24 mouse cellular contexts compared by ENCODE assay signal in genomic region chr4:149123432-149123831, GRCm38 (mm10). TPM values are rescaled to one million over a fixed set of nuclear protein-coding genes. Genes with fewer than 3 reads are reported as not detected.
DNase-seq lines count a peak whose midpoint lies in the region; ATAC-seq lines count a peak whose summit lies in the region.
"Had no signal": no experiment of that assay in that cellular context is flagged by ENCODE, and none has a peak within 500 bp of the region (broad histone marks: within the 10 kb centered on the region; RNA-seq: fewer than 3 reads in every experiment).

No protein-coding gene starts in this region.

- WGBS in liver, embryonic 11.5 days: 66% methylated on average over 5 of the region's 5 CpGs
- 58% methylated on average over 5 of the region's 5 CpGs for WGBS in liver, embryonic 12.5 days (ENCODE audit: insufficient replicate concordance)
- 47% methylated on average over 5 of the region's 5 CpGs for WGBS in intestine, embryonic 15.5 days
- WGBS in stomach, embryonic 16.5 days: 50% methylated on average over 5 of the region's 5 CpGs
- 71% methylated on average over 5 of the region's 5 CpGs for WGBS in hindbrain, embryonic 11.5 days

- H3K9ac ChIP-seq in liver, embryonic 11.5 days (ENCODE audit: low read depth, low read length): 0 out of 2 replicates have a peak overlapping the region, but pooled peaks have one; percentile 15
- H3K9ac ChIP-seq in liver, embryonic 12.5 days: no peak overlapping the region
- no peak overlapping the region for H3K9ac ChIP-seq in intestine, embryonic 15.5 days
- H3K9ac ChIP-seq in stomach, embryonic 16.5 days (ENCODE audit: low read length): no peak overlapping the region
- H3K9ac ChIP-seq in hindbrain, embryonic 11.5 days (ENCODE audit: low read depth, low read length): no peak overlapping the region
- H3K9ac ChIP-seq: embryonic facial prominence, embryonic 13.5 days; forebrain, embryonic 12.5 days; forebrain, postnatal 0 days; heart, embryonic 15.5 days; hindbrain, embryonic 15.5 days had no signal

- no peak overlapping the region for H3K4me3 ChIP-seq in liver, embryonic 11.5 days (ENCODE audit: low read depth, low read length)
- H3K4me3 ChIP-seq in liver, embryonic 12.5 days: no peak overlapping the region
- no peak overlapping the region for H3K4me3 ChIP-seq in intestine, embryonic 15.5 days (replicated peaks)
- no peak overlapping the region for H3K4me3 ChIP-seq in stomach, embryonic 16.5 days (replicated peaks; ENCODE audit: low read length)
- no peak overlapping the region for H3K4me3 ChIP-seq in hindbrain, embryonic 11.5 days (ENCODE audit: low read depth, low read length)
- H3K4me3 ChIP-seq: embryonic facial prominence, embryonic 13.5 days; forebrain, embryonic 12.5 days; heart, adult 2 months; heart, embryonic 15.5 days; hindbrain, embryonic 15.5 days had no signal

- H3K4me2 ChIP-seq in liver, embryonic 11.5 days: no peak overlapping the region
- no peak overlapping the region for H3K4me2 ChIP-seq in liver, embryonic 12.5 days
- no peak overlapping the region for H3K4me2 ChIP-seq in intestine, embryonic 15.5 days (replicated peaks)
- H3K4me2 ChIP-seq in stomach, embryonic 16.5 days (ENCODE audit: low read depth, low read length): no peak overlapping the region
- no peak overlapping the region for H3K4me2 ChIP-seq in hindbrain, embryonic 11.5 days (replicated peaks; ENCODE audit: low read depth, low read length)
- H3K4me2 ChIP-seq: embryonic facial prominence, embryonic 13.5 days; forebrain, embryonic 12.5 days; heart, embryonic 11.5 days; heart, embryonic 15.5 days; hindbrain, embryonic 15.5 days had no signal

- no peak for ATAC-seq in liver, embryonic 11.5 days (replicated peaks; ENCODE audit: low FRiP score)
- no peak for ATAC-seq in liver, embryonic 12.5 days
- peak; percentile 81 for ATAC-seq in intestine, embryonic 15.5 days
- ATAC-seq in stomach, embryonic 16.5 days (ENCODE audit: insufficient read depth, low FRiP score): peak; percentile 57; the same call in 1 of the 2 replicates
- no peak for ATAC-seq in hindbrain, embryonic 11.5 days (ENCODE audit: low FRiP score)
- ATAC-seq: forebrain, postnatal 0 days had no signal

- no peak overlapping the region for H3K27ac ChIP-seq in liver, embryonic 11.5 days (ENCODE audit: low read depth, low read length)
- no peak overlapping the region for H3K27ac ChIP-seq in liver, embryonic 12.5 days
- H3K27ac ChIP-seq in intestine, embryonic 15.5 days: no peak overlapping the region
- no peak overlapping the region for H3K27ac ChIP-seq in stomach, embryonic 16.5 days (ENCODE audit: low read length)
- H3K27ac ChIP-seq in hindbrain, embryonic 11.5 days (ENCODE audit: low read depth, low read length): no peak overlapping the region
- H3K27ac ChIP-seq: embryonic facial prominence, embryonic 13.5 days; forebrain, embryonic 12.5 days; heart, adult 2 months; heart, embryonic 15.5 days; hindbrain, embryonic 15.5 days had no signal

- no peaks in the 10 kb centered on the region for H3K36me3 ChIP-seq in liver, embryonic 11.5 days (ENCODE audit: control insufficient read depth, insufficient read depth, low read length)
- H3K36me3 ChIP-seq in liver, embryonic 12.5 days: peaks cover 22% of the 10 kb centered on the region
- H3K36me3 ChIP-seq in intestine, embryonic 15.5 days: no peaks in the 10 kb centered on the region; the same call in 1 of the 2 replicates
- no peaks in the 10 kb centered on the region for H3K36me3 ChIP-seq in stomach, embryonic 16.5 days (ENCODE audit: control insufficient read depth, insufficient read depth, low read length)
- H3K36me3 ChIP-seq in hindbrain, embryonic 11.5 days (ENCODE audit: control insufficient read depth, insufficient read depth, low read length): no peaks in the 10 kb centered on the region

- no peak for DNase-seq in liver, embryonic 11.5 days (ENCODE audit: low spot score)
- DNase-seq in R1 (ENCODE audit: low read depth, low spot score): peak; percentile 88
- no peak for DNase-seq in layer of hippocampus, postnatal 10 days (ENCODE audit: low spot score in 2 of 2)
- no peak for DNase-seq in adrenal gland, adult 18-20 months (ENCODE audit: low spot score in 2 of 2)
- DNase-seq in hindbrain, embryonic 11.5 days (ENCODE audit: low spot score): no peak
- DNase-seq: adrenal gland, postnatal 14 days; B cell, adult 2 months; cerebellum, adult 11-12 months; cerebellum, adult 9-10 months; cerebellum, postnatal 25 days; forebrain, postnatal 0 days; gastrocnemius, postnatal 14 days; heart, adult 2 months; heart, postnatal 14 days had no signal

- H3K27me3 ChIP-seq in liver, embryonic 11.5 days (replicated peaks; ENCODE audit: control insufficient read depth, insufficient read depth, low read length): no peaks in the 10 kb centered on the region
- no peaks in the 10 kb centered on the region for H3K27me3 ChIP-seq in liver, embryonic 12.5 days (replicated peaks)
- H3K27me3 ChIP-seq in intestine, embryonic 15.5 days (replicated peaks): no peaks in the 10 kb centered on the region
- H3K27me3 ChIP-seq in stomach, embryonic 16.5 days (ENCODE audit: control insufficient read depth, insufficient read depth, low read length): no peaks in the 10 kb centered on the region
- H3K27me3 ChIP-seq in hindbrain, embryonic 11.5 days (ENCODE audit: control insufficient read depth, insufficient read depth, low read length): no peaks in the 10 kb centered on the region
- H3K27me3 ChIP-seq: embryonic facial prominence, embryonic 13.5 days; forebrain, embryonic 12.5 days; heart, embryonic 15.5 days; hindbrain, embryonic 15.5 days had no signal

- H3K9me3 ChIP-seq in liver, embryonic 11.5 days (ENCODE audit: control insufficient read depth, low read length): no peaks in the 10 kb centered on the region
- no peaks in the 10 kb centered on the region for H3K9me3 ChIP-seq in liver, embryonic 12.5 days (replicated peaks)
- no peaks in the 10 kb centered on the region for H3K9me3 ChIP-seq in intestine, embryonic 15.5 days
- no peaks in the 10 kb centered on the region for H3K9me3 ChIP-seq in stomach, embryonic 16.5 days (replicated peaks; ENCODE audit: control insufficient read depth, low read length)
- H3K9me3 ChIP-seq in hindbrain, embryonic 11.5 days (ENCODE audit: control insufficient read depth, low read length): no peaks in the 10 kb centered on the region
- H3K9me3 ChIP-seq: embryonic facial prominence, embryonic 13.5 days; forebrain, embryonic 12.5 days; heart, embryonic 15.5 days; hindbrain, embryonic 15.5 days had no signal

- H3K4me1 ChIP-seq in liver, embryonic 11.5 days (replicated peaks; ENCODE audit: control insufficient read depth, insufficient read depth, low read length): peaks cover 5% of the 10 kb centered on the region
- H3K4me1 ChIP-seq in liver, embryonic 12.5 days: peaks cover 43% of the 10 kb centered on the region
- H3K4me1 ChIP-seq in intestine, embryonic 15.5 days (replicated peaks): 0 out of 2 replicates have a peak, but pooled peaks cover 6% of the 10 kb centered on the region
- no peaks in the 10 kb centered on the region for H3K4me1 ChIP-seq in stomach, embryonic 16.5 days (ENCODE audit: control insufficient read depth, insufficient read depth, low read length)
- H3K4me1 ChIP-seq in hindbrain, embryonic 11.5 days (replicated peaks; ENCODE audit: control insufficient read depth, insufficient read depth, low read length): no peaks in the 10 kb centered on the region
- H3K4me1 ChIP-seq: hindbrain, embryonic 15.5 days had no signal

RNA-seq across cellular contexts. Expression of gene Cort, which starts 3.1 kb away (rescaled TPM):
- polyA plus RNA-seq in liver, embryonic 11.5 days (2014; fragmentation: Nextera tagmentation; extraction: Ambion mirVana): 0.26 and 0.38 TPM in 2 replicates
- 0.35 TPM in 1 of 2 replicates, not detected in the other for polyA plus RNA-seq in liver, embryonic 12.5 days (2016; fragmentation: Nextera tagmentation; extraction: Ambion mirVana)
- not detected in 2 replicates for polyA plus RNA-seq in intestine, embryonic 15.5 days (2015; fragmentation: Nextera tagmentation; extraction: Ambion mirVana)
- not detected in 2 replicates for polyA plus RNA-seq in stomach, embryonic 16.5 days (2015; fragmentation: Nextera tagmentation; extraction: Ambion mirVana)
- total RNA-seq in layer of hippocampus, postnatal 10 days (2021): 10 to 100 TPM; 17.8 to 22.2 TPM
- 1 to 10 TPM in 1 of 2 experiments, under 1 TPM in 1; 0.80 to 1.5 TPM for total RNA-seq in adrenal gland, adult 18-20 months (2021)
- 0.36 and 0.54 TPM in 2 replicates for polyA plus RNA-seq in hindbrain, embryonic 11.5 days (2014; fragmentation: Nextera tagmentation; extraction: Ambion mirVana)
- total RNA-seq: hematopoietic stem cell, adult 5-6 weeks had no signal
- polyA plus RNA-seq: gonadal fat pad, adult 2 months; heart, adult 2 months had no signal

RNA-seq across cellular contexts. Expression of gene Cenps, which starts 14.0 kb away (rescaled TPM):
- polyA plus RNA-seq in liver, embryonic 11.5 days (2014; fragmentation: Nextera tagmentation; extraction: Ambion mirVana): 37.0 and 37.1 TPM in 2 replicates
- 23.2 and 25.9 TPM in 2 replicates for polyA plus RNA-seq in liver, embryonic 12.5 days (2016; fragmentation: Nextera tagmentation; extraction: Ambion mirVana)
- polyA plus RNA-seq in intestine, embryonic 15.5 days (2015; fragmentation: Nextera tagmentation; extraction: Ambion mirVana): 21.0 and 23.8 TPM in 2 replicates
- polyA plus RNA-seq in stomach, embryonic 16.5 days (2015; fragmentation: Nextera tagmentation; extraction: Ambion mirVana): 22.3 and 24.5 TPM in 2 replicates
- total RNA-seq in layer of hippocampus, postnatal 10 days (2021): 10 to 100 TPM; 23.8 to 28.4 TPM
- total RNA-seq in adrenal gland, adult 18-20 months (2021): 10 to 100 TPM in 1 of 2 experiments, 1 to 10 TPM in 1; 9.9 to 10.2 TPM
- 44.7 and 49.1 TPM in 2 replicates for polyA plus RNA-seq in hindbrain, embryonic 11.5 days (2014; fragmentation: Nextera tagmentation; extraction: Ambion mirVana)

RNA-seq across cellular contexts. Expression of gene Dffa, which starts 19.5 kb away (rescaled TPM):
- 37.4 and 37.7 TPM in 2 replicates for polyA plus RNA-seq in liver, embryonic 11.5 days (2014; fragmentation: Nextera tagmentation; extraction: Ambion mirVana)
- 24.4 and 25.3 TPM in 2 replicates for polyA plus RNA-seq in liver, embryonic 12.5 days (2016; fragmentation: Nextera tagmentation; extraction: Ambion mirVana)
- 44.9 and 48.3 TPM in 2 replicates for polyA plus RNA-seq in intestine, embryonic 15.5 days (2015; fragmentation: Nextera tagmentation; extraction: Ambion mirVana)
- polyA plus RNA-seq in stomach, embryonic 16.5 days (2015; fragmentation: Nextera tagmentation; extraction: Ambion mirVana): 32.3 and 35.8 TPM in 2 replicates
- total RNA-seq in layer of hippocampus, postnatal 10 days (2021): 10 to 100 TPM; 42.4 to 47.3 TPM
- 10 to 100 TPM; 22.1 to 23.5 TPM for total RNA-seq in adrenal gland, adult 18-20 months (2021)
- polyA plus RNA-seq in hindbrain, embryonic 11.5 days (2014; fragmentation: Nextera tagmentation; extraction: Ambion mirVana): 29.0 and 30.9 TPM in 2 replicates

RNA-seq across cellular contexts. Expression of gene Pex14, which starts 23.8 kb away (rescaled TPM):
- 45.2 and 46.8 TPM in 2 replicates for polyA plus RNA-seq in liver, embryonic 11.5 days (2014; fragmentation: Nextera tagmentation; extraction: Ambion mirVana)
- 31.8 and 34.7 TPM in 2 replicates for polyA plus RNA-seq in liver, embryonic 12.5 days (2016; fragmentation: Nextera tagmentation; extraction: Ambion mirVana)
- polyA plus RNA-seq in intestine, embryonic 15.5 days (2015; fragmentation: Nextera tagmentation; extraction: Ambion mirVana): 52.1 and 54.8 TPM in 2 replicates
- polyA plus RNA-seq in stomach, embryonic 16.5 days (2015; fragmentation: Nextera tagmentation; extraction: Ambion mirVana): 49.8 and 51.2 TPM in 2 replicates
- 10 to 100 TPM; 32.2 to 33.2 TPM for total RNA-seq in layer of hippocampus, postnatal 10 days (2021)
- total RNA-seq in adrenal gland, adult 18-20 months (2021): 10 to 100 TPM; 64.7 to 66.8 TPM
- polyA plus RNA-seq in hindbrain, embryonic 11.5 days (2014; fragmentation: Nextera tagmentation; extraction: Ambion mirVana): 29.9 and 33.5 TPM in 2 replicates

RNA-seq across cellular contexts. Expression of gene Pgd, which starts 43.1 kb away (rescaled TPM):
- 49.9 and 57.3 TPM in 2 replicates for polyA plus RNA-seq in liver, embryonic 11.5 days (2014; fragmentation: Nextera tagmentation; extraction: Ambion mirVana)
- 88.5 and 91.3 TPM in 2 replicates for polyA plus RNA-seq in liver, embryonic 12.5 days (2016; fragmentation: Nextera tagmentation; extraction: Ambion mirVana)
- polyA plus RNA-seq in intestine, embryonic 15.5 days (2015; fragmentation: Nextera tagmentation; extraction: Ambion mirVana): 195 and 210 TPM in 2 replicates
- 206 and 241 TPM in 2 replicates for polyA plus RNA-seq in stomach, embryonic 16.5 days (2015; fragmentation: Nextera tagmentation; extraction: Ambion mirVana)
- total RNA-seq in layer of hippocampus, postnatal 10 days (2021): 10 to 100 TPM; 52.0 to 52.1 TPM
- 100 to 1,000 TPM; 330 to 533 TPM for total RNA-seq in adrenal gland, adult 18-20 months (2021)
- polyA plus RNA-seq in hindbrain, embryonic 11.5 days (2014; fragmentation: Nextera tagmentation; extraction: Ambion mirVana): 45.5 and 49.4 TPM in 2 replicates

Comparison
In these comparisons a context has a peak if more than half of its experiments do, and no peak if none do; other contexts are left out.
1. ATAC-seq: peak in intestine, embryonic 15.5 days (single experiment) and stomach, embryonic 16.5 days (single experiment); none in liver, embryonic 11.5 days (single experiment), liver, embryonic 12.5 days (single experiment) and hindbrain, embryonic 11.5 days (single experiment).